8 mouse cellular contexts compared by ENCODE assay signal in the genomic region with DNA sequence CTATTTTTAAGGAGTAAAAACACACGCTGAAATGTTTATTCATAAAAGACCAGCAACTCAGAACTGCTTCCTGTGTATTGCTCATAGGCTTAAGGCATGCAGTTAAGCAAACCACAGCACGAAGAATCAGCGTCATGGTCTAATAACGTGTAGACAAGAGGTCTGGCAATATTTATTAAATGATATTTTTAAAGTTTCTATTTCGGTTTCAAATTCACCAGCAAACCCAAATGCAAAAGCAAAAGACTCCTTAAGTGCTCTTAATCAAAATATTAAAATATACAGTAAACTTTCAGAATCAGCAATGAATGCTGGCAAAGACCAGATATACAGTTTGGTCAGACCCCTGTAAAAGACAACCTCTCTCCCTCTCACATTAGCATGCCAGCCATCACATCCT. TPM values are rescaled to one million over a fixed set of nuclear protein-coding genes. Genes with fewer than 3 reads are reported as not detected.
DNase-seq lines count a peak whose midpoint lies in the region; ATAC-seq and TF ChIP-seq lines count a peak whose summit lies in the region.

No protein-coding gene starts in this region.

- 56% methylated on average over 5 of the region's 5 CpGs for WGBS in embryonic facial prominence, embryonic 12.5 days
- WGBS in intestine, embryonic 16.5 days, result 38% methylated on average over 5 of the region's 5 CpGs
- 71% methylated on average over 5 of the region's 5 CpGs for WGBS in neural tube, embryonic 13.5 days

- no peak for TF ChIP-seq CTCF in layer of hippocampus, adult 2 months (conservative IDR thresholded peaks at IDR 0.05)

- peak overlapping the region; percentile 32; the same call in 1 of the 2 replicates for H3K27ac ChIP-seq in layer of hippocampus, adult 2 months
- no peak overlapping the region for H3K27ac ChIP-seq in embryonic facial prominence, embryonic 12.5 days
- no peak overlapping the region for H3K27ac ChIP-seq in intestine, embryonic 16.5 days (ENCODE audit: low read length)
- no peak overlapping the region for H3K27ac ChIP-seq in neural tube, embryonic 13.5 days (replicated peaks)

- H3K9me3 ChIP-seq in embryonic facial prominence, embryonic 12.5 days, result no peaks in the 10 kb centered on the region
- no peaks in the 10 kb centered on the region for H3K9me3 ChIP-seq in intestine, embryonic 16.5 days (ENCODE audit: control insufficient read depth, low read length)
- H3K9me3 ChIP-seq in neural tube, embryonic 13.5 days, result no peaks in the 10 kb centered on the region

- ATAC-seq in embryonic facial prominence, embryonic 12.5 days (ENCODE audit: insufficient number of reproducible peaks, insufficient read depth, low FRiP score, low TSS enrichment), result no peak
- ATAC-seq in intestine, embryonic 16.5 days, result no peak
- ATAC-seq in neural tube, embryonic 13.5 days (ENCODE audit: low read depth), result no peak
- no peak for ATAC-seq in megakaryocyte progenitor cell, adult 5-6 weeks (replicated peaks; ENCODE audit: poor library complexity)

- peak overlapping the region; percentile 49 for H3K4me3 ChIP-seq in layer of hippocampus, adult 2 months
- peak overlapping the region; percentile 76 for H3K4me3 ChIP-seq in embryonic facial prominence, embryonic 12.5 days
- peak overlapping the region; percentile 66 for H3K4me3 ChIP-seq in intestine, embryonic 16.5 days (ENCODE audit: low read length)
- H3K4me3 ChIP-seq in neural tube, embryonic 13.5 days, result peak overlapping the region; percentile 62

- H3K36me3 ChIP-seq in embryonic facial prominence, embryonic 12.5 days, result no peaks in the 10 kb centered on the region
- H3K36me3 ChIP-seq in intestine, embryonic 16.5 days (ENCODE audit: control insufficient read depth, insufficient read depth, low read length), result no peaks in the 10 kb centered on the region
- no peaks in the 10 kb centered on the region for H3K36me3 ChIP-seq in neural tube, embryonic 13.5 days

- H3K4me2 ChIP-seq in embryonic facial prominence, embryonic 12.5 days (replicated peaks), result peak overlapping the region; percentile 55
- peak overlapping the region; percentile 71 for H3K4me2 ChIP-seq in intestine, embryonic 16.5 days (ENCODE audit: low read depth, low read length)
- H3K4me2 ChIP-seq in neural tube, embryonic 13.5 days, result peak overlapping the region; percentile 55

- peak overlapping the region; percentile 72 for H3K9ac ChIP-seq in embryonic facial prominence, embryonic 12.5 days
- H3K9ac ChIP-seq in intestine, embryonic 16.5 days (ENCODE audit: low read depth, low read length), result no peak overlapping the region
- H3K9ac ChIP-seq in neural tube, embryonic 13.5 days, result peak overlapping the region; percentile 78; the same call in 1 of the 2 replicates

- 0 out of 2 replicates have a peak, but pooled peaks cover 3% of the 10 kb centered on the region for H3K4me1 ChIP-seq in embryonic facial prominence, embryonic 12.5 days
- H3K4me1 ChIP-seq in intestine, embryonic 16.5 days (ENCODE audit: control insufficient read depth, insufficient read depth, low read length), result no peaks in the 10 kb centered on the region
- H3K4me1 ChIP-seq in neural tube, embryonic 13.5 days (replicated peaks), result peaks cover 23% of the 10 kb centered on the region

- DNase-seq in layer of hippocampus, adult 2 months (ENCODE audit: low spot score in 2 of 2), result no peak
- no peak for DNase-seq in layer of hippocampus, adult 18-20 months (ENCODE audit: low spot score in 2 of 2)
- no peak for DNase-seq in gastrocnemius, postnatal 25 days
- DNase-seq in cerebellum, adult 9-10 months, result no peak

- H3K27me3 ChIP-seq in embryonic facial prominence, embryonic 12.5 days, result no peaks in the 10 kb centered on the region; the same call in 1 of the 2 replicates
- H3K27me3 ChIP-seq in intestine, embryonic 16.5 days (replicated peaks; ENCODE audit: control insufficient read depth, insufficient read depth, low read length), result no peaks in the 10 kb centered on the region; the same call in 1 of the 2 replicates
- no peaks in the 10 kb centered on the region for H3K27me3 ChIP-seq in neural tube, embryonic 13.5 days

RNA-seq across cellular contexts. Expression of gene Gnb4, which starts 1.0 kb away (rescaled TPM):
- total RNA-seq in layer of hippocampus, adult 2 months (2021), result 10 to 100 TPM; 12.4 to 18.6 TPM
- 10 to 100 TPM; 12.4 to 13.7 TPM for total RNA-seq in layer of hippocampus, adult 18-20 months (2021)
- polyA plus RNA-seq in embryonic facial prominence, embryonic 12.5 days (2016; fragmentation: Nextera tagmentation; extraction: Ambion mirVana), result 57.9 and 63.0 TPM in 2 replicates
- polyA plus RNA-seq in intestine, embryonic 16.5 days (2015; fragmentation: Nextera tagmentation; extraction: Ambion mirVana), result 43.4 and 44.4 TPM in 2 replicates
- 88.0 and 90.2 TPM in 2 replicates for polyA plus RNA-seq in neural tube, embryonic 13.5 days (2015; fragmentation: Nextera tagmentation; extraction: Ambion mirVana)
- 2.1 and 8.3 TPM in 2 replicates for total RNA-seq in megakaryocyte progenitor cell, adult 5-6 weeks (2015)
- total RNA-seq in megakaryocyte progenitor cell, adult 5-6 weeks (2017), result 3.0 and 13.7 TPM in 2 replicates
- total RNA-seq in gastrocnemius, postnatal 25 days (2021), result 1 to 10 TPM; 6.2 to 7.9 TPM
